Mouse (Mus musculus): Measurements from ENCODE around the gene Gbx2. TPM values are rescaled to one million over a fixed set of nuclear protein-coding genes. Genes with fewer than 3 reads are reported as not detected.

Gene Gbx2
- polyA plus RNA-seq, 1 experiment = 0.13 TPM

DNA sequence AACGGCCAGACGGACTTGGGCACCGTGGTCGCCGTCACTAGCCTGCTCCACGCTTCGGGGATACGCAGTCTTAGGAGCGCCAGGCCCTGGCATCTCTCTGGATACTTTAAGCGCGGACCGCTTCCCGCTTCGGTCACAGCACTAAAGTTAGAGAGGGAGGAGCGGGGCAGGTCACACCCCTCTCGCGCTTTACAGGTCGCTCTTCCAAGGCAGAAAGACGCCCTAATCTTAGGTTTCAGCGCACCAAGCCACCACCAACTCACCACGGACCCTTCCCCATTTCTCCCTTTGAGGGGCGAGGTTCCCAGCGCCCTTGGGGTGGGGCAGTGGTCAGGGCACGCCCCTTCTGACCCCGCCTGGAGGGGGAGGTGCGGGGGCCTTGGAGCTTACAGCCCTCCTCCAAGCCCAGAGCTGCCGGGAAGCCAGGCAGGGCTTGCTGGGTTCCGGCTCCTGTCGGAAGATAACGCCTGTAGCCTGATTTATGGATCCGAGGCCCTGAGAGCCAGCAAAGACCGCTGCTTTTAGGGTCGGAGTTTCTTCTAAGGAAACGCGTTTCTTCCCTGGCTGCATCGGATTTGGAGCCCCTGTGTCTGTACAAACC, 3.8 kb downstream of the Gbx2 start:
- TF ChIP-seq POLR2A (IDR thresholded peaks at IDR 0.05; ENCODE audit: control insufficient read depth, extremely low read depth, insufficient read depth, low read length, poor library complexity) (no peak), CTCF (IDR thresholded peaks at IDR 0.05; ENCODE audit: borderline replicate concordance, control insufficient read depth, extremely low read depth, insufficient read depth, low read length, poor library complexity) (no peak)
- peaks cover 10% of the 10 kb centered on the region; the same call in 1 of the 2 replicates for H3K27me3 ChIP-seq (ENCODE audit: control insufficient read depth, insufficient read depth, low read length)
- 4% methylated on average over 36 of the region's 36 CpGs for WGBS

DNA sequence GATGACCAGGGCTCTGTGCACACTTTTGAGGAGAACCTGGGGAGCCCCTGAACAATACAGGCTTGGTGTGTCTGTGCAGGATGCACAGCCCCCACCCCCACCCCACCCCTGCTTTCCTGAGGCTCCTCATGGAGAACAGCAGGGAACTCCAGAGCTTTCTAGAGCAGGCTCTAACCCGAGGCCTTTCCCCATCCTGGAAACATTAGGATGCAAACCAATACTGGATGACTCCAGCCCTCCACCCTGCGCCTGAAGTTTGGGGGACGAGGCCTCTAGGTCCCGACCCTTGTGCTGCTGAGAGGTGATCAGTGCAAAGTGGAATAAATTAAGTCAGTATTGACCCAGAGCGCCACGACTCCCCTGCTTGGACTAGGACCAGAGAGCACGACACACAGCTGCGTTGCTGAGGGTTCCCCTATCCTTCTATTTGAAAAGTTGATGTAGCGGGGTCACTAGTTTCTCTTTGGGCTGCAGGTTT, 4.4 kb downstream of the Gbx2 start:
- no peak overlapping the region for H3K27ac ChIP-seq (ENCODE audit: control insufficient read depth, insufficient read depth, low read length)
- peaks cover 13% of the 10 kb centered on the region; the same call in 1 of the 2 replicates for H3K27me3 ChIP-seq (ENCODE audit: control insufficient read depth, insufficient read depth, low read length)
- H3K36me3 ChIP-seq (ENCODE audit: control insufficient read depth, insufficient read depth, low read length) = no peaks in the 10 kb centered on the region
- no peak for DNase-seq
- H3K4me1 ChIP-seq (replicated peaks; ENCODE audit: control insufficient read depth, insufficient read depth, low read length) = peaks cover 6% of the 10 kb centered on the region; the same call in 1 of the 2 replicates
- 52% methylated on average over 9 of the region's 9 CpGs for WGBS
- TF ChIP-seq CTCF (IDR thresholded peaks at IDR 0.05; ENCODE audit: borderline replicate concordance, control insufficient read depth, extremely low read depth, insufficient read depth, low read length, poor library complexity) = no peak
- TF ChIP-seq POLR2A (IDR thresholded peaks at IDR 0.05; ENCODE audit: control insufficient read depth, extremely low read depth, insufficient read depth, low read length, poor library complexity) = no peak
- no peak overlapping the region for H3K4me3 ChIP-seq (ENCODE audit: control insufficient read depth, insufficient read depth, low read length)

More for the DNA sequence above, 3.8 kb downstream of the Gbx2 start:
- Histone ChIP-seq H3K27ac (ENCODE audit: control insufficient read depth, insufficient read depth, low read length) (no peak overlapping the region), H3K36me3 (ENCODE audit: control insufficient read depth, insufficient read depth, low read length) (no peaks in the 10 kb centered on the region), H3K4me3 (ENCODE audit: control insufficient read depth, insufficient read depth, low read length) (no peak overlapping the region), H3K4me1 (replicated peaks; ENCODE audit: control insufficient read depth, insufficient read depth, low read length) (peaks cover 6% of the 10 kb centered on the region; the same call in 1 of the 2 replicates)
- DNase-seq = no peak

DNA sequence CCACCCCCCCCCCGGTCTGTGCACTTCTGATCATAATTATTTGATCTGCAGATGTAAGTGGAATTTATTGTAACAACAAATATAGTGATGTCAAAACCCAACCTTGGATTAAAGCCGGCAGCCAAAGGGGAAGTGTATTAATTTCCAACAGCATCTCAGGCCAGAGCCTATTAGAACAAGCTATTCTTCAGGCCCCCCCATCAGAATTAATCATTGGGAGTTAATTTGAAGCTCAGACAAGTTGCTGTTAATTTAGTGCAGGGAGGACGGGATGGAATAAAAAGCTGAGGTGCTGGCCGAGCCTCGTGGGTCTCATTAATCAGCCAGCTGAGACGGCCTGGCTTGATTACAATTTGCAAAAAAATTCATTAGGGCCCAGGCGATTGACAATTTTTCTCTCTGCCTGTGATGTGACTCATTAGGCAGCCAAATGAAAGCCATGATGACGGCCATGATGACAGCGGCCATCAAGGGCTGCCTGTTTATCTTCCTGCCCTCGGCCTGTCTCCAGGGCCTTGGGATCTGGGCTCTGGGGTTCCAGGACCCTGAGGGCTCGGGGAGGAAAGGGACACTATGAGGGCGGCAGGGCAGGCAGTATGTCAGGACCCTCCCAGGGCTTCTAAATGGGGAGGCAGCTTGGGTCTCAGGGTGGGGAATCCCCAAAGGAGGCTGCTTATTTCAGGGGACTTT, 5.3 kb downstream of the Gbx2 start:
- 90% methylated on average over 12 of the region's 12 CpGs for WGBS
- TF ChIP-seq POLR2A (IDR thresholded peaks at IDR 0.05; ENCODE audit: control insufficient read depth, extremely low read depth, insufficient read depth, low read length, poor library complexity) = no peak
- no peak for TF ChIP-seq CTCF (IDR thresholded peaks at IDR 0.05; ENCODE audit: borderline replicate concordance, control insufficient read depth, extremely low read depth, insufficient read depth, low read length, poor library complexity)
- peaks cover 3% of the 10 kb centered on the region; the same call in 1 of the 2 replicates for H3K4me1 ChIP-seq (replicated peaks; ENCODE audit: control insufficient read depth, insufficient read depth, low read length)
- peaks cover 13% of the 10 kb centered on the region; the same call in 1 of the 2 replicates for H3K27me3 ChIP-seq (ENCODE audit: control insufficient read depth, insufficient read depth, low read length)
- no peak overlapping the region for H3K4me3 ChIP-seq (ENCODE audit: control insufficient read depth, insufficient read depth, low read length)
- DNase-seq = no peak
- H3K36me3 ChIP-seq (ENCODE audit: control insufficient read depth, insufficient read depth, low read length) = no peaks in the 10 kb centered on the region
- no peak overlapping the region for H3K27ac ChIP-seq (ENCODE audit: control insufficient read depth, insufficient read depth, low read length)

DNA sequence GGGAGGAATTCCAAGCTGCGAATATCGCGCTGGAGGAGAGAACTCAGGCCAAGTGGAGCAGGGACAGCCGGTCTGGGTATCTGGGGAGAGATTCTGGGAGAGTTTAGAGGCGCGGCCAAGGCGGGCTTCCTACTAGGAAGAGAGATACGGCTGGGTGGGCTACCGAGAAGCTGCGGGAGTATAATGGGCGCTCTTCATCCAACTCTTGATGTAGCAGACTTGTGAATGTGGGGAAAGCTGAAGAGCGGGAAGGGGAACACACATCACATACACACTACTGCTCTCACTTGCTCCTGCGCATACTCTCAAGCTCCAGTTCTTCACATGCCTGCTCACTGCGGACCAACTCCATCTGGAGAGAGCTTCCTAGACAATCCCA, 7.3 kb downstream of the Gbx2 start:
- H3K27me3 ChIP-seq (ENCODE audit: control insufficient read depth, insufficient read depth, low read length) = peaks cover 8% of the 10 kb centered on the region; the same call in 1 of the 2 replicates
- H3K4me3 ChIP-seq (ENCODE audit: control insufficient read depth, insufficient read depth, low read length) = no peak overlapping the region
- WGBS = 39% methylated on average over 14 of the region's 14 CpGs

DNA sequence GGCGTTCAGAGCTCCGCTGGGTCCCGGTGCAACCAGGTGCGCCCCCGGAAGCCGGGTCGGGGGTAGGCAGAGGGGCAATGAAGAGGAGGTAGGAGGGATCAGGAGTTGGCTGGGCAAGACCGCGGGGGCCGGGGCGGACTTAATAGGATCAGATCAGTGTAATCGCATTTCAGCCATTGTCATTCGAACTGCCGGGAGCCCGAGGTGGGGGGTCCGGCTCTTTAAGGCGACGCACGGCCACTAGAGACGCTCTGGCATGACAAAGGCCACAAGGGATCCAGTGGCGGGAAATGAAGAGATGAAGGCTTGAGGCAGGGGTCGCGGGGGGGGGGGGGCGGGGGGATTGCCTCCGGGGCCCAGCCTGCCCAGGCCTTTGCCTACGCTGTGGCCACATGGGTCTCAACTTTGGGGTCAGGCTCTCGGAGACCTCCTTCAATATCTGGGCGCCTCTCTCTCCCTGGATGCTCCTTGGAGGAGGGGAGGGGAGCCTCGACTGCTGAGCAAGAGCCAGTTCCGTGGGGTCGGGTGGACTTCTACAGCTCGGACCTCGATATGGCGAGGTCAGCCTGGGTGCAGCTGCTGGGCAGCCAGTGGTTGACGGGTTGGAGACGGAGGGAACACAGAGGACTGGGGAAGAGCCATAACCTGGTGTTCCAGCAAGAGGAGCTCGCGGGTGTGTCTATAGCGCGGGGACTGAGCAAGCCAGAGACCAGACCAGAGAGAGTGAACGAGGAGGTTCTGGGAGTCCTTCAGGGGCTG, 7.9 kb downstream of the Gbx2 start:
- no peaks in the 10 kb centered on the region for H3K36me3 ChIP-seq (ENCODE audit: control insufficient read depth, insufficient read depth, low read length)
- H3K4me3 ChIP-seq (ENCODE audit: control insufficient read depth, insufficient read depth, low read length) = no peak overlapping the region
- H3K4me1 ChIP-seq (replicated peaks; ENCODE audit: control insufficient read depth, insufficient read depth, low read length) = no peaks in the 10 kb centered on the region
- H3K27me3 ChIP-seq (ENCODE audit: control insufficient read depth, insufficient read depth, low read length) = peaks cover 8% of the 10 kb centered on the region; the same call in 1 of the 2 replicates
- WGBS = 4% methylated on average over 40 of the region's 41 CpGs
- DNase-seq = no peak
- H3K27ac ChIP-seq (ENCODE audit: control insufficient read depth, insufficient read depth, low read length) = no peak overlapping the region
- TF ChIP-seq CTCF (IDR thresholded peaks at IDR 0.05; ENCODE audit: borderline replicate concordance, control insufficient read depth, extremely low read depth, insufficient read depth, low read length, poor library complexity) (no peak), POLR2A (IDR thresholded peaks at IDR 0.05; ENCODE audit: control insufficient read depth, extremely low read depth, insufficient read depth, low read length, poor library complexity) (no peak)

More for the DNA sequence above, 7.3 kb downstream of the Gbx2 start:
- Histone ChIP-seq H3K4me1 (replicated peaks; ENCODE audit: control insufficient read depth, insufficient read depth, low read length) (no peaks in the 10 kb centered on the region), H3K27ac (ENCODE audit: control insufficient read depth, insufficient read depth, low read length) (no peak overlapping the region), H3K36me3 (ENCODE audit: control insufficient read depth, insufficient read depth, low read length) (no peaks in the 10 kb centered on the region)
- no peak for TF ChIP-seq POLR2A (IDR thresholded peaks at IDR 0.05; ENCODE audit: control insufficient read depth, extremely low read depth, insufficient read depth, low read length, poor library complexity)
- no peak for TF ChIP-seq CTCF (IDR thresholded peaks at IDR 0.05; ENCODE audit: borderline replicate concordance, control insufficient read depth, extremely low read depth, insufficient read depth, low read length, poor library complexity)
- DNase-seq = no peak

DNA sequence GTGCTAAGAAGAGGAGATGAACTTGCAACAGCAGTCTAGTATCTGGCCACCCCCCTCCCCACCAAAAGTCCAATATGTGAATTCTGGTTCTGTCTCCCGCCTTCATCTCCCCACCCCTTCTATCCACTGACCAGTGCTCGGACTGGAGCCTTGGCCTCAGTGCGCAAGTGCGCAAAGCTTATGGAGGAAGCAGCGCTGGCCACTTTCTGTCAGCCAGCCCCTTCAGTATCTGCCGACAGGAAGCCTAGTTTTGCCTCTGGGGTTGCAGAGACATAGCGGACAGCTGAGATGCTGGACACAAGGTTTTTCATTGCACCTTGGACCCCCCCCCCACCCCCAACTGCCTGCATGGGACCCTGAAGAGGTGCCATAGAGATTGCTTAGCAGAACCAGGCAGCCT, 8.7 kb downstream of the Gbx2 start:
- no peaks in the 10 kb centered on the region for H3K4me1 ChIP-seq (replicated peaks; ENCODE audit: control insufficient read depth, insufficient read depth, low read length)

More for the DNA sequence above, 8.7 kb downstream of the Gbx2 start:
- no peak for DNase-seq
- no peak overlapping the region for H3K27ac ChIP-seq (ENCODE audit: control insufficient read depth, insufficient read depth, low read length)
- 12% methylated on average over 7 of the region's 7 CpGs for WGBS
- H3K4me3 ChIP-seq (ENCODE audit: control insufficient read depth, insufficient read depth, low read length) = no peak overlapping the region
- no peak for TF ChIP-seq CTCF (IDR thresholded peaks at IDR 0.05; ENCODE audit: borderline replicate concordance, control insufficient read depth, extremely low read depth, insufficient read depth, low read length, poor library complexity)
- no peak for TF ChIP-seq POLR2A (IDR thresholded peaks at IDR 0.05; ENCODE audit: control insufficient read depth, extremely low read depth, insufficient read depth, low read length, poor library complexity)
- H3K27me3 ChIP-seq (ENCODE audit: control insufficient read depth, insufficient read depth, low read length) = peaks cover 8% of the 10 kb centered on the region; the same call in 1 of the 2 replicates
- H3K36me3 ChIP-seq (ENCODE audit: control insufficient read depth, insufficient read depth, low read length) = no peaks in the 10 kb centered on the region

Measured in thymus, adult 2 months (tissue).